ENCODE assay signal across 8 mouse cellular contexts in genomic region chr4:155172909-155173821, GRCm38 (mm10). TPM values are rescaled to one million over a fixed set of nuclear protein-coding genes. Genes with fewer than 3 reads are reported as not detected.
DNase-seq lines count a peak whose midpoint lies in the region; ATAC-seq lines count a peak whose summit lies in the region.

No protein-coding gene starts in this region.

- no peaks in the 10 kb centered on the region for H3K27me3 ChIP-seq in heart, embryonic 14.5 days (ENCODE audit: control insufficient read depth, insufficient read depth, low read length)
- H3K27me3 ChIP-seq in liver, embryonic 13.5 days, result no peaks in the 10 kb centered on the region
- no peaks in the 10 kb centered on the region for H3K27me3 ChIP-seq in neural tube, embryonic 13.5 days

- 8% methylated on average over 21 of the region's 21 CpGs for WGBS in heart, embryonic 14.5 days
- 43% methylated on average over 21 of the region's 21 CpGs for WGBS in liver, embryonic 13.5 days (ENCODE audit: insufficient replicate concordance)
- 5% methylated on average over 21 of the region's 21 CpGs for WGBS in neural tube, embryonic 13.5 days

- no peaks in the 10 kb centered on the region for H3K36me3 ChIP-seq in heart, embryonic 14.5 days (ENCODE audit: control insufficient read depth, insufficient read depth, low read length)
- H3K36me3 ChIP-seq in liver, embryonic 13.5 days, result no peaks in the 10 kb centered on the region
- H3K36me3 ChIP-seq in neural tube, embryonic 13.5 days, result no peaks in the 10 kb centered on the region

- ATAC-seq in heart, embryonic 14.5 days (ENCODE audit: insufficient number of reproducible peaks, insufficient read depth, low FRiP score, low read depth), result peak; percentile 82
- peak; percentile 72 for ATAC-seq in liver, embryonic 13.5 days (ENCODE audit: low read depth)
- ATAC-seq in neural tube, embryonic 13.5 days (ENCODE audit: low read depth), result peak; percentile 86

- H3K4me1 ChIP-seq in heart, embryonic 14.5 days (ENCODE audit: control insufficient read depth in 2 of 2, insufficient read depth in 2 of 2, low read length in 2 of 2), result peaks cover 77 to 88% of the 10 kb centered on the region in 2 experiments
- H3K4me1 ChIP-seq in liver, embryonic 13.5 days (replicated peaks), result peaks cover 67% of the 10 kb centered on the region
- peaks cover 91% of the 10 kb centered on the region for H3K4me1 ChIP-seq in neural tube, embryonic 13.5 days (replicated peaks)

- peak; percentile 87 for DNase-seq in 3134 (ENCODE audit: extremely low read depth, insufficient read length, low spot score)
- peak; percentile 96 for DNase-seq in adrenal gland, postnatal 14 days
- peak; percentile 96 for DNase-seq in fibroblast of lung, adult 2 months (ENCODE audit: low read depth)
- peak; percentile 97 for DNase-seq in kidney, postnatal 14 days
- peak; percentile 36 for DNase-seq in liver, embryonic 13.5 days
- DNase-seq in urinary bladder, postnatal 14 days (ENCODE audit: low spot score), result peak; percentile 98

- peak overlapping the region; percentile 86 to 95 for H3K27ac ChIP-seq in heart, embryonic 14.5 days (replicated peaks in 1 of 2; ENCODE audit: control insufficient read depth in 1 of 2, insufficient read depth in 1 of 2, low read depth in 2 of 2, low read length in 2 of 2)
- H3K27ac ChIP-seq in liver, embryonic 13.5 days, result peak overlapping the region; percentile 66
- H3K27ac ChIP-seq in neural tube, embryonic 13.5 days (replicated peaks), result peak overlapping the region; percentile 94

- peak overlapping the region in 1 of 2 experiments; percentile 3; a peak in 1 of 4 replicates for H3K4me3 ChIP-seq in heart, embryonic 14.5 days (ENCODE audit: control insufficient read depth in 1 of 2, insufficient read depth in 1 of 2, low read depth in 1 of 2, low read length in 2 of 2)
- H3K4me3 ChIP-seq in liver, embryonic 13.5 days (replicated peaks), result no peak overlapping the region
- H3K4me3 ChIP-seq in neural tube, embryonic 13.5 days, result 0 out of 2 replicates have a peak overlapping the region, but pooled peaks have one; percentile 4

- peak overlapping the region; percentile 69 for H3K9ac ChIP-seq in heart, embryonic 14.5 days (ENCODE audit: low read length)
- H3K9ac ChIP-seq in liver, embryonic 13.5 days, result peak overlapping the region; percentile 26; the same call in 1 of the 2 replicates
- peak overlapping the region; percentile 58 for H3K9ac ChIP-seq in neural tube, embryonic 13.5 days

- H3K4me2 ChIP-seq in heart, embryonic 14.5 days (ENCODE audit: low read length), result peak overlapping the region; percentile 43
- peak overlapping the region; percentile 19; the same call in 1 of the 2 replicates for H3K4me2 ChIP-seq in liver, embryonic 13.5 days
- peak overlapping the region; percentile 41 for H3K4me2 ChIP-seq in neural tube, embryonic 13.5 days

- H3K9me3 ChIP-seq in heart, embryonic 14.5 days (ENCODE audit: control insufficient read depth, low read length), result no peaks in the 10 kb centered on the region
- H3K9me3 ChIP-seq in liver, embryonic 13.5 days (replicated peaks), result no peaks in the 10 kb centered on the region
- H3K9me3 ChIP-seq in neural tube, embryonic 13.5 days, result no peaks in the 10 kb centered on the region

RNA-seq across cellular contexts. Expression of gene Ski, which starts 49.2 kb away (rescaled TPM):
- 66.2 and 70.1 TPM in 2 replicates for total RNA-seq in adrenal gland, postnatal 14 days (2021)
- 16.2 TPM in 2 replicates for polyA plus RNA-seq in heart, embryonic 14.5 days (2014; fragmentation: Nextera tagmentation; extraction: Ambion mirVana)
- 2.2 and 2.4 TPM in 2 replicates for polyA plus RNA-seq in liver, embryonic 13.5 days (2015; fragmentation: Nextera tagmentation; extraction: Ambion mirVana)
- 11.3 and 12.2 TPM in 2 replicates for polyA plus RNA-seq in neural tube, embryonic 13.5 days (2015; fragmentation: Nextera tagmentation; extraction: Ambion mirVana)

Comparison
In these comparisons a context has a peak if more than half of its experiments do, and no peak if none do; other contexts are left out.
1. DNase-seq: peak in every context shown above with its lines; median percentile 98 in urinary bladder, postnatal 14 days; 97 in kidney, postnatal 14 days; 96 in adrenal gland, postnatal 14 days; 96 in fibroblast of lung, adult 2 months; 87 in 3134; 36 in liver, embryonic 13.5 days.